Mouse (Mus musculus): ENCODE data around the gene Sema6d. TPM values are rescaled to one million over a fixed set of nuclear protein-coding genes. Genes with fewer than 3 reads are reported as not detected.

Gene Sema6d
- polyA plus RNA-seq, 1 experiment from 2014 or later: 22.1 TPM

- ATAC-seq: 0 out of 2 replicates have a peak, but pooled peaks have one; percentile 14
- Histone ChIP-seq H3K36me3 (no peaks in the 10 kb centered on the region), H3K27ac (peak overlapping the region; percentile 45; the same call in 1 of the 2 replicates), H3K9me3 (no peaks in the 10 kb centered on the region), H3K4me3 (replicated peaks) (no peak overlapping the region), H3K4me1 (replicated peaks) (peaks cover 18% of the 10 kb centered on the region), H3K9ac (replicated peaks) (no peak overlapping the region), H3K27me3 (no peaks in the 10 kb centered on the region), H3K4me2 (replicated peaks) (no peak overlapping the region)
- 42% methylated on average over 1 of the region's 1 CpGs for WGBS
These were observed 86.5 kb downstream of the Sema6d start for GRCm38 (mm10) chr2:124176265-124176664.

DNA sequence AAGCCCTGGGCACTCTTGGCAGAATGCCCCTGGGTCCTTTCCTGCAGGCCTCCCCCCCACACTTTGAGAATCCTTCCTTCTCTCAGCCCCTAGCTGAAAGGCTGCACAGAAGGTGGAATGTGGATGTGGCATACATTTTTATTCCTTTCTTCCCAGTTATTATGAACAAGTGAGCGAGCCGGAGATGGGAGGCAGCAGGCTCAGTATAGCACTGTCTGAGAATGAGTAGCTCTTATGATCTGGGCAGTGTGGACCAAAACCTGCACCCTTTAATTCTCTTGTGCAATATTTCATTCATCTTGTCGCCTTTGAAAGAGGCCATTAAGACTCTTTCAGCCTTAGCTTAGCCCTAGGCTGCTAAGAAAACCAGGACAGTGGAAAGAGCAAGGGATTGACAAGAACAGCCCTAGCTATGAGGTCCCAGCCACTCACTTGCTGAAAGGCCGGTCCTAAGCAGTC is 87.0 kb downstream of the Sema6d start:
- Histone ChIP-seq H3K4me3 (replicated peaks) (no peak overlapping the region), H3K4me1 (replicated peaks) (peaks cover 16% of the 10 kb centered on the region), H3K4me2 (replicated peaks) (no peak overlapping the region), H3K9me3 (no peaks in the 10 kb centered on the region), H3K9ac (replicated peaks) (no peak overlapping the region), H3K36me3 (no peaks in the 10 kb centered on the region), H3K27ac (peak overlapping the region; percentile 45), H3K27me3 (no peaks in the 10 kb centered on the region)
- peak; percentile 83 for ATAC-seq
- WGBS: 39% methylated on average over 4 of the region's 4 CpGs

GRCm38 (mm10) chr2:124189271-124189670 is 99.5 kb downstream of the Sema6d start:
- Histone ChIP-seq H3K9ac (replicated peaks) (no peak overlapping the region), H3K4me1 (replicated peaks) (no peaks in the 10 kb centered on the region), H3K4me3 (replicated peaks) (no peak overlapping the region), H3K27me3 (no peaks in the 10 kb centered on the region), H3K36me3 (no peaks in the 10 kb centered on the region), H3K27ac (no peak overlapping the region), H3K9me3 (no peaks in the 10 kb centered on the region), H3K4me2 (replicated peaks) (no peak overlapping the region)
- 81% methylated on average over 2 of the region's 2 CpGs for WGBS
- ATAC-seq: no peak

GRCm38 (mm10) chr2:124194041-124194440 is 104.3 kb downstream of the Sema6d start:
- H3K9ac ChIP-seq (replicated peaks): no peak overlapping the region
- no peaks in the 10 kb centered on the region for H3K36me3 ChIP-seq
- H3K27ac ChIP-seq: no peak overlapping the region
- H3K4me2 ChIP-seq (replicated peaks): no peak overlapping the region
- no peaks in the 10 kb centered on the region for H3K27me3 ChIP-seq
- H3K9me3 ChIP-seq: no peaks in the 10 kb centered on the region
- 88% methylated on average over 5 of the region's 5 CpGs for WGBS
- ATAC-seq: no peak
- H3K4me1 ChIP-seq (replicated peaks): no peaks in the 10 kb centered on the region
- no peak overlapping the region for H3K4me3 ChIP-seq (replicated peaks)

DNA sequence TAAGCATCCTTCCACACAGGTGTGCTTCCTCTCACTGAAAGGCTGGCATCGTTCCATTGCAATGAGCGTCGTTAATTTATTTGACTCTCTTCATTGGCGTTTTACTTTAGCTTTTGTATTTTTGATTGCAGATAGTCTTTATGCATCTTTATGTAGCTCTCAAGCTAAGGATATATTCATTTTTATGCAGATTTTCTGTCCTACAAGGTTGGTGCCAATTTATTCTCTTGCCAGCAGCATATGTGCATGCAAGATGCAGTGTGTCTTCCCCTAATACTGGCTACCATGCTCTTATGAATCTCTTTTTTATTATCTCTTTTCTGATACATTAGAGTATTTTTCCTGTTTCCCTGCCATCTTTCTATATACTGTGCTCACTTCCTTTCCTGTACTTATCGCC is 111.7 kb downstream of the Sema6d start:
- no peak overlapping the region for H3K27ac ChIP-seq
- H3K27me3 ChIP-seq: no peaks in the 10 kb centered on the region
- 89% methylated on average over 5 of the region's 5 CpGs for WGBS
- H3K4me3 ChIP-seq (replicated peaks): no peak overlapping the region
- H3K36me3 ChIP-seq: no peaks in the 10 kb centered on the region
- no peak overlapping the region for H3K9ac ChIP-seq (replicated peaks)
- peaks cover 11% of the 10 kb centered on the region; the same call in 1 of the 2 replicates for H3K4me1 ChIP-seq (replicated peaks)
- no peaks in the 10 kb centered on the region for H3K9me3 ChIP-seq
- H3K4me2 ChIP-seq (replicated peaks): no peak overlapping the region
- ATAC-seq: no peak

DNA sequence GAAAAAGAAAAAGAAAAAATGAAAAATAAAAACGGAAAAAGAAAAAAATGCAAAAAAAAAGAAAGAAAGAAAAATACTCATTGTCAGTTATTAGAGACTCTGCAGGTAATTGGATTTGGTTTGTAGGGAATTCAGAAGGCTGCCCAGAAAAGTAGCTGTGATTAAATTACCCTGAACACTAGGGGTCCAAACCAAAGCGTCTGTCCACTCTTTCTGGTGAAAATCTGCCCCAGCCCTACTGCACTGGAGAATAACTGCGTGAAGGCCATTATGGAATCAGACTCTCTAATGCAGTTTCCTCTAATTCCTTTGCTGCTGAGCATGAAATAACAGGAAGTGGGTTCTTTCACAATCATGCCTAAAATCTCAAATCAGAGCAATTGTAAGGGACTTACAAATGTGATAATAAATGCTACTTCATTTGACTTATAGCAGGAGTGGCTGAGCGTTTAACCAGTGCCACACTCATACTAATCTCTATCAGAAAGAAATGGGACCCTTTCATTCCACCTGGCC is 112.8 kb downstream of the Sema6d start:
- H3K9ac ChIP-seq (replicated peaks): no peak overlapping the region
- no peaks in the 10 kb centered on the region for H3K9me3 ChIP-seq
- H3K4me2 ChIP-seq (replicated peaks): no peak overlapping the region
- H3K4me3 ChIP-seq (replicated peaks): no peak overlapping the region
- peaks cover 11% of the 10 kb centered on the region; the same call in 1 of the 2 replicates for H3K4me1 ChIP-seq (replicated peaks)
- WGBS: 32% methylated on average over 4 of the region's 4 CpGs
- H3K27me3 ChIP-seq: no peaks in the 10 kb centered on the region
- no peaks in the 10 kb centered on the region for H3K36me3 ChIP-seq
- no peak for ATAC-seq
- H3K27ac ChIP-seq: no peak overlapping the region

DNA sequence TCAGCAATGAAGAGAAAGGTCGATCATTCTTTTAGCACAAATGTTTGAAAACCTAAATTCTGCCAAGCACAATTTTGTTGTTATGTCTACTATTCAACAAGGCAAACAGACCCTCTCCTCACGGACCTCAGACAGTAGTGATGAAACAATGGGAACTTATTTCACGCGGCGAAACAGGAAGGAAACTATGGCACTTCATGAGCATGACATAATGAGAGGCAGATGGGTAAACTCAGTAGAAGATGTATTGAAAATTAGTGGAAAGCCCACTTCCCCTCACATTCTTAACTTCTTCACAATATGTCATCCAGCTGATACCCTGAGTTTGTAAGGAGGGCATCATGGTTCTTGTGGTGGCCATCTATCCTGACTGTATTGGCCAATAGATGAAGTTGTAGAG is 116.0 kb downstream of the Sema6d start:
- 84% methylated on average over 5 of the region's 5 CpGs for WGBS
- no peak for ATAC-seq
- H3K9me3 ChIP-seq: no peaks in the 10 kb centered on the region

GRCm38 (mm10) chr2:124208251-124208650 is 118.5 kb downstream of the Sema6d start:
- no peaks in the 10 kb centered on the region for H3K9me3 ChIP-seq
- H3K36me3 ChIP-seq: no peaks in the 10 kb centered on the region
- no peak for ATAC-seq
- H3K9ac ChIP-seq (replicated peaks): no peak overlapping the region
- no peak overlapping the region for H3K27ac ChIP-seq
- no peaks in the 10 kb centered on the region for H3K27me3 ChIP-seq
- H3K4me1 ChIP-seq (replicated peaks): no peaks in the 10 kb centered on the region
- 62% methylated on average over 2 of the region's 2 CpGs for WGBS
- H3K4me2 ChIP-seq (replicated peaks): no peak overlapping the region
- H3K4me3 ChIP-seq (replicated peaks): no peak overlapping the region

More for the DNA sequence above, 116.0 kb downstream of the Sema6d start:
- peaks cover 11% of the 10 kb centered on the region; the same call in 1 of the 2 replicates for H3K4me1 ChIP-seq (replicated peaks)
- H3K36me3 ChIP-seq: no peaks in the 10 kb centered on the region
- no peaks in the 10 kb centered on the region for H3K27me3 ChIP-seq
- H3K9ac ChIP-seq (replicated peaks): no peak overlapping the region
- H3K4me3 ChIP-seq (replicated peaks): no peak overlapping the region
- H3K4me2 ChIP-seq (replicated peaks): no peak overlapping the region
- H3K27ac ChIP-seq: no peak overlapping the region

DNA sequence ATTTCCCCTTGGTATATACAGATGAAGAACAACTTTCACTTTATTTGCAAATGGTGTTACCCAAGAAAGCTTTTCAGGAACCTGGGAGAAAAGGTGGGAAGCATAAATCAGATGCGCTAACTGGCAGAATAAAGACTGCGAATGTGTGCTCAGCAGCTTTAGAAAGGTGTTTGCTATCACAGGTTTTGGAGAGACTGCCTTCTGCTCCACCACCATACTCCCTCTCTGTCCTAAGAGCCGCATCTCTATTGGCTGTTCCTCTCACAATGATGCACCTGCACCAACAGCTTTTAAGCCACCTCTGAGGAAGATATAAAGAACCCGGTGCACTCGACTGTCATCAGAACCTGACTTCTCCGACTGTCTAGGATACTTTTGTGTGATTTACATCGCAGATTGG is 133.8 kb downstream of the Sema6d start:
- no peaks in the 10 kb centered on the region for H3K9me3 ChIP-seq
- no peak for ATAC-seq
- 85% methylated on average over 7 of the region's 7 CpGs for WGBS
- H3K4me1 ChIP-seq (replicated peaks): no peaks in the 10 kb centered on the region
- H3K27ac ChIP-seq: no peak overlapping the region
- no peak overlapping the region for H3K4me3 ChIP-seq (replicated peaks)
- no peak overlapping the region for H3K9ac ChIP-seq (replicated peaks)
- H3K36me3 ChIP-seq: no peaks in the 10 kb centered on the region
- H3K4me2 ChIP-seq (replicated peaks): no peak overlapping the region
- no peaks in the 10 kb centered on the region for H3K27me3 ChIP-seq

DNA sequence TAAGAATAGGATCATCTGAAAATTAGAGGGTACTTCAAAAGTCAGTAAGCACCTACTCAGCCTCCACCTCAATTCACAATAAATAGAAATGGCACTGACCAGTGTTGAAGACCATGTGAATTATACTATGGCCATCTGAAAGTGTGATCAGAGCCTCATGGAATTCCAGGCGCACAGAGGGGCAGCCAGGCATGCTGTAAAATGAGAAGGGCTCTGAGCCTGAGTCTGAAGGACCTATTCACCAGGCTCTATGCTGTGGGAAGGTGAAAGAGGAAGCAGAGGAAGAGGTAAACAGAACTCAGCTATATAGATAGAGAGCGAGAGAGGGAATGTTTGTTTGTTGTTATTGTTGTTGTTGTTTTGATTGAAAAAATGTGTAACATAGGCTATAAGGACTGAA is 134.6 kb downstream of the Sema6d start:
- Histone ChIP-seq H3K4me3 (replicated peaks) (no peak overlapping the region), H3K4me1 (replicated peaks) (no peaks in the 10 kb centered on the region), H3K36me3 (no peaks in the 10 kb centered on the region), H3K9ac (replicated peaks) (no peak overlapping the region), H3K4me2 (replicated peaks) (no peak overlapping the region), H3K9me3 (no peaks in the 10 kb centered on the region), H3K27me3 (no peaks in the 10 kb centered on the region), H3K27ac (no peak overlapping the region)
- 76% methylated on average over 2 of the region's 2 CpGs for WGBS
- no peak for ATAC-seq

GRCm38 (mm10) chr2:124234636-124235221 is 145.0 kb downstream of the Sema6d start:
- no peaks in the 10 kb centered on the region for H3K36me3 ChIP-seq
- peak; percentile 72 for ATAC-seq
- 55% methylated on average over 9 of the region's 9 CpGs for whole genome bisulfite sequencing
- no peaks in the 10 kb centered on the region for H3K9me3 ChIP-seq
- H3K27me3 ChIP-seq: no peaks in the 10 kb centered on the region
- no peak overlapping the region for H3K4me3 ChIP-seq (replicated peaks)
- H3K9ac ChIP-seq (replicated peaks): no peak overlapping the region
- H3K4me2 ChIP-seq (replicated peaks): no peak overlapping the region
- peak overlapping the region; percentile 51 for H3K27ac ChIP-seq
- peaks cover 16% of the 10 kb centered on the region for H3K4me1 ChIP-seq (replicated peaks)

DNA sequence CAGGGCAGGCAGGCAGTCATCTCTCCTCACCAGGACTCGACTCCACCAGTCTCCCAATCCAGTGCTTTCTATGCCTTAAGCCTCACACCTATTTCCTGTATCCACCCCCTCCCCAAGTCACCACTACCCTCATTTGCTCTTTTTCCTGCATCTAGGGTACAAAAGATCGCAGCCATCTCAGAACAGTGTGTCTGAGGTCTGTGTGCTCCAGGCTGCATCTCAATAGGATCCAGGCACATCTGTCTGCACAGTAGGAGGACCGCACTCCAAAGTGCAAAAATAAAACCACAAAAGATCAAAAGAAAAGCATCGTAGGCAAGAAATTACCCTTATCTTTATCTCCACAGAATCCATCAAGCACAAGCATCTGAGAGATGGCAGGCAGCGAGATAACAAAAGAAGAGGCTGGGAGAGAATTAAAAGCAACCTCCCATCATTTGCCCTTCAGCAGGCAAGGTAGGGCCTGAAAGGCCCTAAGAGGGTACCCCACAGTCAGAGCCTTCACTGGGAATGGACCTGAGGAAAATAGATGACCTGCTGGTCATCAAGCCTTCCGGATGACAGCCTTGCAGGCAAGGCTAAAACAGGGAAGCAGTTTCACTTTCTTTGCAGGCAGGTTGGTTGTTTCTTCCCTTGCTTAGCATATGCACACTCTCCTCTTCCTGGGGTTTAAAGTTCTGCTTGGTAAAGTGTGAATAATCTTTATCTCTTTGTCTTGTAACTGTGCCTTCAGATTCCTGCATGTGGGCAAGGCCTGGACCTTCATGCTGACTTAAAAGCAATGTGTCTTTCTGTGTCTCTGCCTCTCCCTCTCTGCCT is 145.7 kb downstream of the Sema6d start:
- H3K36me3 ChIP-seq: no peaks in the 10 kb centered on the region
- 40% methylated on average over 6 of the region's 6 CpGs for WGBS
- no peak overlapping the region for H3K4me2 ChIP-seq (replicated peaks)
- peak; percentile 78 for ATAC-seq
- no peak overlapping the region for H3K4me3 ChIP-seq (replicated peaks)
- no peaks in the 10 kb centered on the region for H3K9me3 ChIP-seq
- H3K27me3 ChIP-seq: no peaks in the 10 kb centered on the region
- 0 out of 2 replicates have a peak overlapping the region, but pooled peaks have one; percentile 41 for H3K9ac ChIP-seq (replicated peaks)
- peaks cover 16% of the 10 kb centered on the region for H3K4me1 ChIP-seq (replicated peaks)
- peak overlapping the region; percentile 51; the same call in 1 of the 2 replicates for H3K27ac ChIP-seq
